Mouse (Mus musculus) midbrain, embryonic 16.5 days (tissue): Measurements from ENCODE around the gene Csf2rb. TPM values are rescaled to one million over a fixed set of nuclear protein-coding genes. Genes with fewer than 3 reads are reported as not detected.
"Not testable (repeated sequence)": the region's sequence is repeated elsewhere in the genome, so short reads cannot be mapped to it uniquely, and the experiment has no call there.

Source experiments
- ATAC-seq: fragments of 200-750 bp; cut with Nextera tagmentation; 2 replicates; pipeline ENCODE4 v1.8.0; 2017; ENCODE audit warnings: moderate TSS enrichment
- H3K27ac ChIP-seq: fragments of 300-500 bp; sonication (generic); 2 replicates; pipeline ENCODE4 v1.5.1; 2014; ENCODE audit warnings: mild to moderate bottlenecking, low read length, mixed read lengths
- H3K27me3 ChIP-seq: fragments of 300-500 bp; sonication (generic); 2 replicates; pipeline ENCODE4 v1.6.1; 2014; ENCODE audit warnings: low read depth, low read length, mixed read lengths; ENCODE audit not compliant: control insufficient read depth, insufficient read depth
- H3K36me3 ChIP-seq: fragments of 300-500 bp; sonication (generic); 2 replicates; pipeline ENCODE4 v1.6.1; 2014; ENCODE audit warnings: mild to moderate bottlenecking, low read length, moderate library complexity, mixed read lengths; ENCODE audit not compliant: control insufficient read depth, insufficient read depth
- H3K4me1 ChIP-seq: fragments of 300-500 bp; sonication (generic); 2 replicates; pipeline ENCODE4 v1.6.1; 2014; ENCODE audit warnings: mild to moderate bottlenecking, low read length, mixed read lengths; ENCODE audit not compliant: control insufficient read depth, insufficient read depth
- H3K4me2 ChIP-seq: fragments of 300-500 bp; sonication (generic); 2 replicates; pipeline ENCODE4 v1.6.1; 2014; ENCODE audit warnings: mild to moderate bottlenecking, low read length, mixed read lengths
- H3K4me3 ChIP-seq: fragments of 300-500 bp; sonication (generic); 2 replicates; pipeline ENCODE4 v1.5.1; 2014; ENCODE audit warnings: low read depth, mild to moderate bottlenecking, low read length, moderate library complexity, mixed read lengths
- H3K9ac ChIP-seq: fragments of 300-500 bp; sonication (generic); 2 replicates; pipeline ENCODE4 v1.6.1; 2014; ENCODE audit warnings: low read depth, low read length, mixed read lengths
- H3K9me3 ChIP-seq: fragments of 300-500 bp; sonication (generic); replicated peaks from 2 replicates; pipeline ENCODE4 v1.6.1; 2014; ENCODE audit warnings: mild to moderate bottlenecking, low read length, mixed read lengths; ENCODE audit not compliant: control insufficient read depth, poor library complexity, severe bottlenecking
- WGBS: fragments of 180-500 bp; shearing (Covaris S2); extraction: QIAGEN DNeasy Blood & Tissue Kit; methylation state at CpG from one replicate; pipeline ENCODE4 v1.1.7; 2014; 5-methylcytosine and 5-hydroxymethylcytosine counted together
- polyA plus RNA-seq: library from polyadenylated mRNA; unstranded; fragments of >200 nt; fragmentation: Nextera tagmentation; extraction: Ambion mirVana; gene quantifications from 2 replicates; pipeline ENCODE4 v1.2.1, GENCODE M21; 2015

The Csf2rb gene
- polyA plus RNA-seq = 0.35 and 0.48 TPM in 2 replicates

- Histone ChIP-seq H3K9ac (no peak within 1 kb of the TSS), H3K4me1 (no peaks in the 10 kb centered on the region), H3K4me2 (no peak within 1 kb of the TSS), H3K9me3 (no peaks in the 10 kb centered on the region), H3K27ac (no peak within 1 kb of the TSS), H3K4me3 (no peak within 1 kb of the TSS), H3K27me3 (no peaks in the 10 kb centered on the region), H3K36me3 (no peaks in the 10 kb centered on the region)
- no peak for ATAC-seq
- 83% methylated on average over 11 of the region's 11 CpGs for WGBS
Measured at GRCm38 (mm10) chr15:78325671-78326339, at the start of gene Csf2rb. Gene Csf2rb, plus strand, starts transcription at chr15:78325752.

- H3K36me3 ChIP-seq = no peaks in the 10 kb centered on the region
- no peak for ATAC-seq
- no peak overlapping the region for H3K4me3 ChIP-seq
- H3K9me3 ChIP-seq = no peaks in the 10 kb centered on the region
- H3K4me2 ChIP-seq = no peak overlapping the region
- H3K27ac ChIP-seq = no peak overlapping the region
- no peak overlapping the region for H3K9ac ChIP-seq
- WGBS = 88% methylated on average over 2 of the region's 2 CpGs
- no peaks in the 10 kb centered on the region for H3K27me3 ChIP-seq
- no peaks in the 10 kb centered on the region for H3K4me1 ChIP-seq
Measured at GRCm38 (mm10) chr15:78278308-78278707, 47.2 kb upstream of the Csf2rb start.

- Histone ChIP-seq H3K4me1 (no peaks in the 10 kb centered on the region), H3K9me3 (no peaks in the 10 kb centered on the region), H3K27ac (no peak overlapping the region), H3K36me3 (no peaks in the 10 kb centered on the region), H3K9ac (no peak overlapping the region), H3K27me3 (no peaks in the 10 kb centered on the region), H3K4me2 (no peak overlapping the region), H3K4me3 (no peak overlapping the region)
- 81% methylated on average over 5 of the region's 5 CpGs for WGBS
- ATAC-seq = no peak
Measured at GRCm38 (mm10) chr15:78287941-78288340, 37.6 kb upstream of the Csf2rb start.

- not testable (repeated sequence) for H3K4me2 ChIP-seq, H3K4me3 ChIP-seq, ATAC-seq, H3K27me3 ChIP-seq, H3K36me3 ChIP-seq, H3K9ac ChIP-seq, H3K27ac ChIP-seq, H3K4me1 ChIP-seq, H3K9me3 ChIP-seq
- WGBS = 76% methylated on average over 5 of the region's 5 CpGs
Measured at GRCm38 (mm10) chr15:78289775-78290174, 35.8 kb upstream of the Csf2rb start.

- not testable (repeated sequence) for H3K9ac ChIP-seq, H3K36me3 ChIP-seq, H3K27ac ChIP-seq, H3K27me3 ChIP-seq, H3K9me3 ChIP-seq, H3K4me2 ChIP-seq, ATAC-seq, H3K4me1 ChIP-seq, H3K4me3 ChIP-seq
- 6% methylated on average over 2 of the region's 2 CpGs for WGBS
Measured at GRCm38 (mm10) chr15:78293228-78293627, 32.3 kb upstream of the Csf2rb start.

- no peaks in the 10 kb centered on the region for H3K36me3 ChIP-seq
- no peak overlapping the region for H3K9ac ChIP-seq
- H3K9me3 ChIP-seq = no peaks in the 10 kb centered on the region
- H3K27me3 ChIP-seq = no peaks in the 10 kb centered on the region
- no peak overlapping the region for H3K4me2 ChIP-seq
- ATAC-seq = no peak
- H3K4me3 ChIP-seq = no peak overlapping the region
- H3K27ac ChIP-seq = no peak overlapping the region
- WGBS = 82% methylated on average over 4 of the region's 4 CpGs
- no peaks in the 10 kb centered on the region for H3K4me1 ChIP-seq
Measured at GRCm38 (mm10) chr15:78293716-78294115, 31.8 kb upstream of the Csf2rb start.

- Histone ChIP-seq H3K27me3 (no peaks in the 10 kb centered on the region), H3K9ac (no peak overlapping the region), H3K9me3 (no peaks in the 10 kb centered on the region), H3K4me2 (no peak overlapping the region), H3K4me1 (no peaks in the 10 kb centered on the region), H3K4me3 (no peak overlapping the region), H3K27ac (no peak overlapping the region), H3K36me3 (no peaks in the 10 kb centered on the region)
- no peak for ATAC-seq
- 87% methylated on average over 1 of the region's 1 CpGs for WGBS
Measured at GRCm38 (mm10) chr15:78298558-78298957, 27.0 kb upstream of the Csf2rb start.

GRCm38 (mm10) chr15:78299641-78300040, 25.9 kb upstream of the Csf2rb start:
- WGBS = 79% methylated on average over 3 of the region's 3 CpGs
- H3K36me3 ChIP-seq = no peaks in the 10 kb centered on the region
- ATAC-seq = no peak

GRCm38 (mm10) chr15:78300773-78301172, 24.8 kb upstream of the Csf2rb start:
- Histone ChIP-seq H3K4me2 (no peak overlapping the region), H3K27ac (no peak overlapping the region), H3K36me3 (no peaks in the 10 kb centered on the region), H3K9me3 (no peaks in the 10 kb centered on the region), H3K4me3 (no peak overlapping the region), H3K9ac (no peak overlapping the region), H3K27me3 (no peaks in the 10 kb centered on the region), H3K4me1 (no peaks in the 10 kb centered on the region)
- ATAC-seq = no peak

More at GRCm38 (mm10) chr15:78299641-78300040, 25.9 kb upstream of the Csf2rb start:
- no peaks in the 10 kb centered on the region for H3K27me3 ChIP-seq
- H3K4me3 ChIP-seq = no peak overlapping the region
- H3K4me2 ChIP-seq = no peak overlapping the region
- no peaks in the 10 kb centered on the region for H3K9me3 ChIP-seq
- no peak overlapping the region for H3K27ac ChIP-seq
- H3K4me1 ChIP-seq = no peaks in the 10 kb centered on the region
- no peak overlapping the region for H3K9ac ChIP-seq
